Mouse (Mus musculus): ENCODE data around the gene Gm42906.

The Gm42906 gene

DNA sequence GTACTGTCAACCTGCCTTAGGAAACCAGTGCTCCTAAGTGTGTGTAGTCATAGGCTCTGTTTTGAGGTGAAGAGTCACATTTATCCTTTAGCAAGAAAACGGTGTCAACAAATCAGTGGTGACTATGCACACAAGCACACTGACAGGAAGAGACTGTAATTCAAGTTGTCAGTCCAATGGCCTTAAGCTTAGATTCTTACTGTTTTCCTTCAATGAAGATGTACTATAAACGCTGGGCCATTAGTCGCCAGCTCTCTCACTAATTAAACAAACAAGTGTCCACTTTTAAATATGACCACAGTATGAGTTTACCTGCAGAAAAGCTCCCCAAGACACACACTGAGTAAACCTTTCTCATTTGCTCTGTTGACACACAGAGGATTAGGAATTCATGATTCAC lies 238.6 kb downstream of the Gm42906 start:
- no peak for DNase-seq (ENCODE audit: low spot score in 2 of 2)

DNA sequence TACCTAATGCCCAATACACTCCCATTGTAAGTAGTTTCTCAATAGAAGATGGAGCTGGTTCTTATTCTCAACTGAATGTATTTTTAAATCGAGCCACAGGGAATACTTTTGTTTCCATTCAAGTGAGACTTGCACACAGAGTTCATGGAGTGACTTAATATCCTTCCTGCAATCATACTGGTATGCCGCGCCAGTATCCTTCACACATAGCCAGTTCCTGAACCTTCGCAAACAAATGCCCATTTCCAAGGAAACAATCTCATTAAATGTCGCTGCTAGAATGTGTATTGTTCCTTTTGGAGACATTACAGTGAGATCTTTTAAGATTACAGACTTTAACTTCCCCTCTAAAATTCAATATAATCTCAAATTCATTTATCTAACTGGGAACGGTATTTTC lies 239.3 kb downstream of the Gm42906 start:
- no peak for DNase-seq (ENCODE audit: low spot score in 2 of 2)

DNA sequence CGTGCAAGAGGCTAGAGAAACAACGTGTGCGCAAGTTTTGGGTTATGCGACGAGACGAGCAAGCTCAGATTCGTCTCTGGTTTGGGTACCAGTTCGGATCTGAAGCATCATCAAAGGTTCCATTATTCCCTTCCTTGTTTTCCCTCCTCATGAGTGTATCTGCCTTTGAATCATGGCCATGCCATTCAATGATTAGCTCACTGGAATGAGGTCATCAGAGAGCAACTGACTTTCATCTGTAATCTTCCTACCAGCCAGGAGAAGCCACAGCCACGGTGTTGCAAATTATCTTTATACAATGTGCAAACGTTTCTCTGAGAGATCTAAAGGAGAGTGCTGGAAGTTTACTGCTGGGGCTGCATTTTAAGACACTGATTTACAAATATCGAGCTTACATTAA lies 240.6 kb downstream of the Gm42906 start:
- DNase-seq (ENCODE audit: low spot score in 2 of 2) = no peak

DNA sequence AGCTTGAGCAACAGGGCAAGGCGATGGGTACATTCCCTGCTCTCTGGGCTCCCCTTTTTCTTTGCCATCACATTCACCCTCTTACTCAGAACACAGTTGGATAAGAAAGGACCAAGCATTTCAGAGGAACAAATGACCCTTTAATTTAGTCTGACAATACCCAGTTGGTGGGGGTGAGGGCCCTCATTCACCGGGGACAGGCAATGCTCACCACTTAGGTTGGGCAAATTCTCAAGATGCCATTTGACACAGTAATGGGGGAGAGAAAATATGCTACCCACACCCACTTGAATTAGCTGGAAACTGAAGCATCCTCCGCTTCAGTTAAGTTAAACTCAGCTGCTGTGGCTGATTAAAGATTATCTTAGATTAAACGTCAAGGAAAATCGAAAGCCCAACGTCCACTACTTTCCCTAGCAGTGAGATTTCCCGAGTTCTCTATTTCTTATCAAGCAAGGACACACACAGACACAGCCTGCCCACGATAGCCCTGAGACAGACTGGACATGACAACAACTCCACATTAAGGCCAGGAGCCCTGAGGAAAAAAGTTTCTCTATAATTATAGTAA lies 242.6 kb downstream of the Gm42906 start:
- DNase-seq (ENCODE audit: low spot score in 2 of 2) = no peak

DNA sequence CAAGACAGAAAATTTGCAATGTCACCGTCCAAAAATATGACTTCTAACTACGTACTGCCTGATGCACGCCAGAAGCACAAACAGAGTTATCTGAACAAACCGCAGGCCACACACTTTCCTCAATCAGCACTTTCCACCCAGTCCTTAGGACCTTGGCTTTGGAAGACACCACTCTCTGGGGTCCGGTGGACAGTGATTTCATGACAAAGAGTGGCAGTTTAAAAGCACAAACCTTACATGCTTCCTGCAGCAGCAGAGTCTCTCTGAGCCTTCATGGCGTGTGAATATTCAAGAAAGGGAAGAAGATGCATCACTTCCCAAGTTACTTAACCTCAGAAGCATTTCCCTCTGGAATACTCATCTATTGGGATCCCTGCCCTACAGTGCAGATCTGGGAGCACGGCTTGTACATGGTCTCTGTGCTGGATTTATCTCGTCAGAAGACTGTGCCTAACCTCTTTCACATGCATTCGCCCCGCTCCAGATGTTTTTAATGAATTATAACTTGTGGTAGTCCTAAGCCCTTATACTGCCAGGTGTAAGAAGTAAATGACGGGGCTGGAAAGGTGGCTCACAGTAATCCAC lies 244.2 kb downstream of the Gm42906 start:
- no peak for DNase-seq (ENCODE audit: low spot score in 2 of 2)

DNA sequence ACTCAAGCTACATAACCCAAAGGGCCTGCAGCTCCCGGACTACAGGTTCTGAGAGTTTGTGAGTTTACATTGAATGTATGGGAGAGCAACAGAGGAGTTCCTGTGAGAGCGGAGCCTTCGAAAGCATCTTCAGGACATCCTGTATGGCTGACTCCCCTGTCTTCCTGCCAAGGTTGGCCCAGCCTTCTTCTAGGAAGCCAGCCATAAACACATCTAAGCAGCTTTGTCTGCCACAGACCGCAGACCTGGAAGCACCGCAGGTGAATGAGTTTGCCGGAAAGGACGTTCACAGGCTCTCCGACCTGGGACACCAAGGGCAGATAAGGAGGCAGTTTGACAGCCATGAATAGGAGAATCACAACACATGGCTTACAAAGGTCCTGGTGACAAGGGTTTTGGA lies 246.7 kb downstream of the Gm42906 start:
- no peak for DNase-seq (ENCODE audit: low spot score in 2 of 2)

DNA sequence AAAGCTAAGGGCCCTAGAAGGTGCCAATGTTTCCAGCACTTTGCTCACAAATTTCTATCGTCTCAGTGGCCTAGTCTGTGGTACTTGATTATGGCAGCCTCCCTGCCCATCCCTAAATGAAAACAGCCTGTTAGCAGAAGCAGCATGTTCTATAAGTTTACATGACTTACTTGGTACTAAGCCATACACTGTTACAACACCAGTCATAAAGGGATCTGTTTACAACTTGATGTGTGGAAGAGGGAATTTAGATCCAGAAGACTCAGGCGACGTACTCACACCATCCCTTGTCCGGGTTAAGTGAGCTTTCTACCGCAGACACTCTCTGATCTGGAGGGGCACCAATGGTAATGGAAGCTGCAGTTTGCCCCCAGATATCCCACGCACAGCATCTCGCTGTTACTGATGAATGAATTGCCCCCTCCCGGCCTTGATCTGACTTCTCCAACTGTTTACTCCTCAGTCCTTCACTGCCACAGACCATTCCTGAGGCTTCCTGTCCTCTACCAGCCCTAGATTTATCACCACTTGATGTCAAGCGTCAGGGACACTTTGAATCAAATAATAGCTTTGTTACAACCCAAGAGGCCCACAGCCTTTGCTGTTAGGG lies 247.7 kb downstream of the Gm42906 start:
- no peak for DNase-seq (ENCODE audit: low spot score in 2 of 2)

DNA sequence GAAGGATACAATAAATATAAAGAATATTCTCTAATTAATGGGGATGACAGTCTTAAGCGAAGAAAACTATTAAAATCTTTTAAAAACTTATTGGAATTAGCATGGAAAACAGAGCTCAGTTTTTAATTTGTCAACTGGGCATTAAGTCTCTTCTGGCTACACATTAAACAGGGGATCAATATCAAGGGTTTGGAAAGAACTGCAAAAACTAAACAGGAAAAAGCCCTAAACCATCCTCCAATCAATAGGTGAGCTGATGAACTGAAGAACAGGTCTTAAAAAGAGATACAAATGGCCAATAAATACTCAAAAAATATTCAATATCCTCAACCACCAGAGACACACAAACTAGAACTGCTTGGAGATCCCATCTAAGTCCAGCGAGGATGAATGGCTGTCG lies 250.8 kb downstream of the Gm42906 start:
- DNase-seq (ENCODE audit: low spot score in 2 of 2) = no peak

DNA sequence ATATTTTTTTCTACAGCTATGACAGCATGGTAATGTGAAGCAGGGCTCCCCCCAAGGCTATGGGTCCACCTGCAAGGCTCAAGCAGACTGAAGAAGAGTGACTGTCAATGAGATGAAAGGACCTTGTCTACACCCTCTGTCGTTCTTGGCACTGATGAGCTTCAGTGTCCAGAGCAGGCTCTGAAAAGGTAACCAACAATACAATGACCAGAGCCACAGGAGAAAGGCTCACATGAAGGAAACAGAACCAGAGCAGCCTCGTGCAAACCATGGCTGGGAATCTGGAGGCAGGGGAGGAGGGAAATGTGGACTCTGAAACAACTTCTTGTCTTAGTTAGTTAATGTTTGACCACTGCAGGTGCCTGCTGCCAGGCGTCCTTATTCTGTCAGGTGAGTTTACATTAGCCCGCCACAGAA lies 252.1 kb downstream of the Gm42906 start:
- no peak for DNase-seq (ENCODE audit: low spot score in 2 of 2)

DNA sequence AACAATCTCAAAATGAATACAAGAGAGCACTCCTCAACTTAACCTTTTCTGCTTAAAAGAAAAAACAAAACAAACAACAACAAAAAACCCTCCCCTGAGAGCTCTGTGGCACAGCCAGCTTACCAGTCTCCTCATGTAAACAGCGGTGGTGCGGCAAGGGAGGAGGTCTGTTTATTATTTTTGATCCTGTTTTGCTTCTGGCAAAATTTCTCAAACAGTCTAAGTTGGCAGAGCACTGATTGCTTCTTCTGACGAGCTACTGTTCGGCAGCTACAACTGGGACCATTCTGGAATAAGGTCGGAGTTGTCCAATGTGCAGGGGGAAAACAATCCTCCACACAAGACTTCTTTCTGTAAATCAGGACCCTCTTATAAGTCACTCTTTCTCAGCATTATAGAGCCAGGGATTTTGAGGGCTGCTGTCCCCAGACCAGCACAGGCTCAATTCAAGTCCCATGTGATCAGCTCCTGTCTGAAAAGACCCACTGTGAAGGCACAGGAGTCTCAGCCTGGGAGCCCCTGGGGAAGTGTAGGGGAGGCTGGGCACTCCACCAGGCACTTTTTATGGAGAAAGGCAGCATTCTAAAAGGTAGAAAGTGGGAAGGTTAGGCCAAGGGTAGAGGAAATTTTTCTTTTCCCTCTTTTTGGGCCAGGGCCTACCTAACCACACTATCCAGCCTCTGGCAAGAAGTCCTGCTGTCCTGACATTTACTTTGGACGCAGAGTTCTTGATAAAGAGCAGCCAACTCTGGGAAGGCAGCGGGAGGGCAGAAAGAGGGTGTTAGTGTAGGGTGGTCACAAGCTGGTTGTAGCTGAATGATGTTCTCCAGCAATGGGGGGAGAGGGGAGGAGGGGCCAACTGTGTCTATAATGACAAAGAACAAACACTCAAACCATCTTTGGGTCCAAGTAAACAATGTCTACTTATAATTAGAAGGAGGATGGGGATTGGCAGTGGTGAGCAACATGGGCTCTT lies 253.2 kb downstream of the Gm42906 start:
- peak; percentile 31 to 34 for DNase-seq (ENCODE audit: low spot score in 2 of 2)

DNA sequence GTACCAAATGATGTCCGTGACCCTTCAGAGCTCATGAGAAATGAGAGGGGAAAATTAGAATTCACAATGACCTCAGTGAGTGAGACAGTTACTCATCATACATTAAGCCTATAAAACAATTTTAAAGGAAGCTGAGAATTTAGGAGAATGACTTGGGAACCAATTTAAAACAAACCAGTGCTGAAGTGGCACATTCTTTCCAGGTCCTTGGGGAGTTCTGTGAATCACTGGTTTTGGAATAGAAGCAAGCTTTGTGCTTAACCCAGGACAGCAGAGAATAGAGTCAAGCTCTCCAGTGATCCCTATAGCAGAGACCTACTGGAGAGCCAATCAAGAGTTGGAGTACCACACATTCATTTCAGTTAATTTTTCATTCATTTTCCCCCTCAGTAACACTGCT lies 254.2 kb downstream of the Gm42906 start:
- no peak for DNase-seq (ENCODE audit: low spot score in 2 of 2)

DNA sequence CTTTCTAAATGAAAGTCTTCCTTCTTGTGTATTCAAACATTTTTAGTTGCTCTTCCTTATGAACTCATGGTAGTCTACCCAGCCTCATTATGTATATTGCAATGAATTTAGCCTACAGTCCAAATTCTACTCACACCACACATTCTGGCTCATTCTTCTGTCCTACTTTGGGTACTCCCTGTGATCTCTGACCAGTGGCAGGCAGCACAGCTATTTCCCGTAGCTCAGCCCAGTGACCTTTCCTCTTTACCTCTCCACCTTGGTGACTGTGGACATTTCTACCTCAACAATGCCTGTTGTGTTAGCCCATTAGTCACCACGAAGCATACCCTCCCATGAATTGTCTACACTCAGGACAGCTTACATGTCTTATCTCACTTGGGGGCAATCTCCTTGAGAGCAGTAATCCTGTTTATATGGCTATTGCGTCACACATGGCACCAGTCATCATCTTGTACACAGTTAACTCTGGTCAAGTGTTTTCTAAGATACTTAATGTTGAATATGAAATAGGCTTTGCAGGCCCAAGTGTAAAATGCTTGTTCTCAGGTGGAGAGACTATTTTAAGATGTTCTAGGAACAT lies 257.7 kb downstream of the Gm42906 start:
- DNase-seq (ENCODE audit: low spot score in 2 of 2) = no peak

DNA sequence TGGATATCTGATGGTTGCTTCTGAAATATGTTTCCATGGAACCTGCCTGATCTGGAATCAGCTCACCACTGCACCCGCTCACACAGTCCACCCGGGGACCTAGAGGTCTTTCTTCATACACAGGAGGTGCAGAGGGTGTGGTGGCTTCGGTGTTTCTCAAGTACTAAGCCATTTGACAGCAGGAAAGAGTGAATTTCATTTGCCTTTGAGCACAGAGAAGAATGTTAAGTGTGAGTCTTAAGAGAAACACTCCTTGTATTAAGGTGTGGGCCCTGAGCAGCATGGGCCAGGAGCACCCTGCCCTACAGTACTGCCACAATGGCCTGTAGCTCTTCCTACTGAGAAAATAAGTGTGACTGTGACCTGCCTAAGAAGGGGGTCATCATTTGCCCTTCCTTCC lies 259.8 kb downstream of the Gm42906 start:
- no peak for DNase-seq (ENCODE audit: low spot score in 2 of 2)

DNA sequence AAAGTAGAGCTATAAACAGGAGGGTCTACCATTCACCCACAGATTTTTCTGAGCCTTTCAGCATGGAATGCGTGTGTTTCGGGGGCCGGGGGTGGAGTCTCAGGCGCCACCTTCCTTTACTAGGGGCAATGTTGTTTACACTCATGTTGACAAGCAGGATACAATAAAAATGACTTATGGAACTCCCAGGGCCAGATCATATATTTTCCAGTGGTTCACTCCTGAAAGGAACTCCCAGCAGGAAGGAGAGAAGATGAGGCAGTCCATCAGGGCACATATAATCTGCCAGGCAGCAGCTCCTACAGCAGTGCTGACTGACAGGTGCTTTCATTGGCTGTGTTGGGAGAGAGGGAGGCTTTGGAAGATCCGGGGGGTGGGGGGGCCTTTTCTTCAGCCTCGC lies 260.3 kb downstream of the Gm42906 start:
- DNase-seq (ENCODE audit: low spot score in 2 of 2) = no peak

DNA sequence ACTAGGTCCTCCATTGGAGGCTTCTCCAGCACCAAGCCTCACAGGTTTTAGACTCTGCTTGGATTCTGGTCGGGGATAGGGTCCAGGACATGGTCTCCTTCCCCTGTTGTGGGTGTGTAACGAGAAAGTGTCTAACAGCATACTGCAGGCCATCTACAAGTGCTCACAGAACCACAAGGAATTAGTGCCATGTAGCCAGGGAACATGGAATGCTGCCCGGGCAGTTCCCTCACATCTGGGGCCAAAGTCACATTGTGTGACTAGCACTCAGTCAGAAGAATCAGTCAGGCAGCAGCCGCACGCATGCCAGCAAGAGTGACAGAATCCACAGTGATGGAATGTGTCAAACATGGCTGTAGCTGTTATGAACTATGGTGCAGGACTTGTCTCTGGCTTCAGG lies 261.7 kb downstream of the Gm42906 start:
- peak; percentile 42 to 46 for DNase-seq (ENCODE audit: low spot score in 2 of 2)

DNA sequence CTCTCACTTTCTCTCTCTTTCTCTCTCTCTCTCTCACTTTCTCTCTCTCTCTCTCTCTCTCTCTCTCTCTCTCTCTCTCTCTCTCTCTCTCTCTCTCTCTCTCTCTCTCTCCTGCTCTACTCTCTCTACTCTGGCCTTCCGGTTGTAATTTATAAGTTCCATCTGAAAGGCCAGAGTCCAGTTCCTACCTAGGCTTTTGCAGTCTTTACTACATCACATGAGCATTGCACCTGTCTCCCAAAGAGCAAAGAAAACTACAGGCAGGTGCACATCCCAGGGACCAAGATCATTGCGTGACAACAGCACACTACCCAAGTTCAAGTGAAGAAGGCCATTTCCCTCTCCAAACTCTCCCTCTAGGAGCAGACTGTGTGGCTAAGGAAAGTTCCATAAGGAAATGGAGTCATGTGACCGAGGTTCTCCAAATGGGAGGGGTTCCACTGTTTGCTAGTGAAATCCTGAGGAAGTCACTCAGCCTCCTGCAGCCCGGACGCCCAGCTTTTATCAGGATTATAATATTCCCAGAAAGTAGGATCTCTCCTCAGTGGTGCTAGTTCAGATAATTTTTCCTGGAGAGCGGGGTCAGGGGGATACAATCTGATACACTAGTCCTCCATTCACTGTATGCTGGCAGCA lies 262.5 kb downstream of the Gm42906 start:
- no peak for DNase-seq (ENCODE audit: low spot score in 2 of 2)

DNA sequence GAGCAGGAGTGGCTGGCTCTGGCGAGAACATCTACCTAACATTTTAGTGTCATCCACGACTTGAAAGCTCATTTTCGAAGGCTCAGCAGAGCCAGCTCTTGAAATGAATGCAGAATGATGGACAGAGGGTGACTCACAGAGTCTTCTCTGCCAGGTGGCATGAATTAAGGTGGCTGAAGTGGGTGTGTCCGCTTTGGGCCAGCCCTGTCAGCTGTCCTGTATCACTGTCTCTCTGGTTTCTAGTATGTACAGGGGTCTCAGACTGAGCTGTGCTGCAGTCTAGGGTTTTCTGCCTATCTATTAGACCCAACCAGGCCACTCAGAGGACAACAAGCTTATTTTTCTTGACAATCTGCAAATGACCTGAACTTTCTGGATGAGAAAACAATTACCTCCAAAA lies 263.1 kb downstream of the Gm42906 start:
- DNase-seq (ENCODE audit: low spot score in 2 of 2) = no peak

DNA sequence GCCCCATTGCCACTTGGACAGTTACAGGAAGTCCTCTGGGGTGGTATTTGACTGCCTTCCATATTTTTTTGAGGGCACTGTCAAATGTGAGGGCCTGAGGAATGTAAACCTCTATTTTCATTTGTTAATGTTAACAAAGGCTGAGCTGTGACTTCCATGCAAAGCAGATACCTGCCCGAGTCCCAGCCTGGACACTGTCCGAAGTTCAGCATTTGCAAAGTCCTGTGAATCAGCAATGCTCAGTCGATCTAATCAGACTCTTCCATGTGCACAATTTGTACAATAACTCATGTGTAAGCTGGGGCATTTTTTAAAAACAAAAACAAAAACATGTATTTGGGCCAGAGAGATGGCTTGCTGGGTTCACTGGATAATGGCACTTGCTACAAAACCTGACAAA lies 265.3 kb downstream of the Gm42906 start:
- no peak for DNase-seq (ENCODE audit: low spot score in 2 of 2)

DNA sequence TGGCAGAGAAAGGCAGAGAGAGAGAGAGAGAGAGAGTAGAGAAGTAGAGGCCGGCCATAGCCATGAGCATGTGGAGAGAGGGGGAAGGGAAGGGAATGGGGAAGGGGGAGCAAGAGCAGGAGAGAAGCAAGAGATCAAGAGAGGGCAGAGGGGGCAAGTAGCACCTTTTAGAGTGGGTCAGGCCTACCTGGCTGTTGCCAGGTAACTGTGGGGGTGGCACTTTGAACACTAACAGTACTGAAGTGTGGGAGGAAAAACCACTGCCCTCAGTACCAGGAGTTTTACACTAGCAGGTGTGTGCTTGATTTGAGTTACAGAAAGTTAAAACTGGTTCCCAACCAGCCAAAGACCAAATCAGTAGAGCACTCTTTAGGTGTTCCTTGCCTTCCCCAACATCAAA lies 272.7 kb downstream of the Gm42906 start:
- DNase-seq (ENCODE audit: low spot score in 2 of 2) = no peak

DNA sequence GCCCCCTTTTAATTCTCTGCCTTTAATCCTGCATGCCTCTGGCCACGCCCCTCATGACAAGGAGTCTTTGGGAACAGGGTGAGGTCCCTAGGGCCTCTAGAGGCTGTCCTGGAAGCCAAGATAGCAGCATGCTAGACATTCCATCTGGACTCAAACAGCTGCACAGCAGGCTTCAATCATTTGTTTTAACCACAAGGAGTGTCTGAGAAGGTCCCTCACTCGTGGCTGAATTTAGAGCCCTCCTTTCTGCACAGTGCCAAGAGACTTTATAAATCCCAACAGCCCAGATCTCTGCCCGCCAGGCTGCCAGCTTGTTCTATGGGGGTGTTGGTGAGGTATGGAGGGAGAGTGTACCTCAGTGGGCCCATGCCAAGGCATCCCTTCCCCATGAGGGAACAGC lies 273.2 kb downstream of the Gm42906 start:
- no peak for DNase-seq (ENCODE audit: low spot score in 2 of 2)

DNA sequence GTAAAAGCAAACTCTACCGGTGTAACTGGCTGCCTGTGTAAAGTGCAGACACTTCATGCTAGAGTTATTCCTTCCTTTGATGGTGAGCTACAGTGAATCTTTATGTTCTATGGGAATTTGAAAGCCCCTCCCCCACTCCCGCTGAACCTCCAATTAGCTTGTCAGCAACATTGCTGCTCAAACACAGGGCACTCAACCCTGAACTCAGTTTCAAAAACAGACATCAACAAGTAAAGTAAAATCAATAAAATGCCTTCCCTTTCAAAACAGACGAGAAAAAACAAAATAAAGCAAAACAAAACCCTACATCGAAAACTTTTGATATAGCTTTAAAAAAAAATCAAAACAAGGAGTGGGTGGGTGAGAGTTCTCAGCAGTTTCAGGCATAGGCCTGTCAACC lies 273.9 kb downstream of the Gm42906 start:
- DNase-seq (ENCODE audit: low spot score in 2 of 2) = no peak

DNA sequence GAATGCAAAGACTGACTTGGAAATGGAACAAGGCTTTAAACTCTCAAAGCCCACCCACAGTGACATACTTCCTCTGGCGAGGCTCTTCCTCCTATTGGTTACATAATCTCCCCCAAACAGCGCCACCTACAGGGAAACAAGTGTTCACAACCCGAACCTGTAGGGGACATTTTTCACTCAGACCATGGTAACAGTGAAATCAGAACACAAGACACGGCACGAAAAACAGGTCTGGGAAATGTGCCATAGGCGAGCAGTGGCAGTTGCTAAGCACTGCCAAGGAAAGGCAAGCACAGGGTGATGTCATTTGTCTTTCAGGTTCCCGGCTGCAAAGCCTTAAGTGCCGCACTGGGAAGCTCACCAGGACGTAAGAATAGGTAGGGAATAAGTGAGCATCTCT lies 276.4 kb downstream of the Gm42906 start:
- DNase-seq (ENCODE audit: low spot score in 2 of 2) = peak; percentile 57 to 63
